In genomic region chr10:62338626-62339025, GRCm38 (mm10) we compare ENCODE assay signal across 8 mouse cellular contexts. TPM values are rescaled to one million over a fixed set of nuclear protein-coding genes. Genes with fewer than 3 reads are reported as not detected.
DNase-seq lines count a peak whose midpoint lies in the region; ATAC-seq and TF ChIP-seq lines count a peak whose summit lies in the region.

No protein-coding gene starts in this region.

- H3K27ac ChIP-seq in left cerebral cortex, adult 2 months = peak overlapping the region; percentile 92
- peak overlapping the region; percentile 58; the same call in 1 of the 2 replicates for H3K27ac ChIP-seq in forebrain, embryonic 10.5 days
- H3K27ac ChIP-seq in intestine, embryonic 16.5 days (ENCODE audit: low read length) = no peak overlapping the region
- peak overlapping the region; percentile 76 for H3K27ac ChIP-seq in macrophage

- H3K36me3 ChIP-seq in forebrain, embryonic 10.5 days (replicated peaks) = no peaks in the 10 kb centered on the region
- no peaks in the 10 kb centered on the region for H3K36me3 ChIP-seq in intestine, embryonic 16.5 days (ENCODE audit: control insufficient read depth, insufficient read depth, low read length)
- no peaks in the 10 kb centered on the region for H3K36me3 ChIP-seq in macrophage (ENCODE audit: inconsistent target)

- H3K4me2 ChIP-seq in intestine, embryonic 16.5 days (ENCODE audit: low read depth, low read length) = peak overlapping the region; percentile 79

- intact Hi-C loops in left cerebral cortex, adult 2 months (cut with DNase I) = no loop called here

- no peak for ATAC-seq in intestine, embryonic 16.5 days

- H3K4me3 ChIP-seq in left cerebral cortex, adult 2 months = peak overlapping the region; percentile 77
- H3K4me3 ChIP-seq in forebrain, embryonic 10.5 days = peak overlapping the region; percentile 82
- H3K4me3 ChIP-seq in intestine, embryonic 16.5 days (ENCODE audit: low read length) = peak overlapping the region; percentile 73
- peak overlapping the region; percentile 84 for H3K4me3 ChIP-seq in macrophage (ENCODE audit: inconsistent target)

- no peak for DNase-seq in left cerebral cortex, adult 2 months (ENCODE audit: extremely low spot score in 1 of 2, low spot score in 2 of 2)
- no peak for DNase-seq in left cerebral cortex, adult 18-20 months (ENCODE audit: low spot score in 2 of 2)
- DNase-seq in forebrain, embryonic 10.5 days (ENCODE audit: extremely low spot score, low spot score) = no peak
- no peak for DNase-seq in right cerebral cortex, postnatal 25 days
- DNase-seq in adipocyte (ENCODE audit: low spot score) = no peak
- no peak for DNase-seq in B cell, adult 2 months

- H3K9me3 ChIP-seq in forebrain, embryonic 10.5 days = no peaks in the 10 kb centered on the region
- H3K9me3 ChIP-seq in intestine, embryonic 16.5 days (ENCODE audit: control insufficient read depth, low read length) = no peaks in the 10 kb centered on the region

- peaks cover 74% of the 10 kb centered on the region for H3K79me2 ChIP-seq in macrophage (ENCODE audit: inconsistent target)

- peak overlapping the region; percentile 78 for H3K9ac ChIP-seq in intestine, embryonic 16.5 days (ENCODE audit: low read depth, low read length)

- peaks cover 67% of the 10 kb centered on the region for H3K4me1 ChIP-seq in forebrain, embryonic 10.5 days
- peaks cover 27% of the 10 kb centered on the region for H3K4me1 ChIP-seq in intestine, embryonic 16.5 days (ENCODE audit: control insufficient read depth, insufficient read depth, low read length)

- H3K27me3 ChIP-seq in forebrain, embryonic 10.5 days (ENCODE audit: poor library complexity, severe bottlenecking) = peaks cover 13% of the 10 kb centered on the region
- no peaks in the 10 kb centered on the region for H3K27me3 ChIP-seq in intestine, embryonic 16.5 days (replicated peaks; ENCODE audit: control insufficient read depth, insufficient read depth, low read length)

- WGBS in forebrain, embryonic 10.5 days = 26% methylated on average over 5 of the region's 5 CpGs
- WGBS in intestine, embryonic 16.5 days = 36% methylated on average over 5 of the region's 5 CpGs
- 37% methylated on average over 5 of the region's 5 CpGs for WGBS in macrophage (ENCODE audit: missing documents)

- TF ChIP-seq CTCF in left cerebral cortex, adult 2 months (IDR thresholded peaks at IDR 0.05) = no peak

RNA-seq across cellular contexts. Expression of gene Hk1, which starts 41.1 kb away (rescaled TPM):
- 100 to 1,000 TPM; 298 to 310 TPM for total RNA-seq in left cerebral cortex, adult 2 months (2021)
- total RNA-seq in left cerebral cortex, adult 18-20 months (2021) = 100 to 1,000 TPM; 311 to 318 TPM
- 29.4 and 30.0 TPM in 2 replicates for polyA plus RNA-seq in forebrain, embryonic 10.5 days (2016; fragmentation: Nextera tagmentation; extraction: Ambion mirVana)
- 25.5 and 27.6 TPM in 2 replicates for polyA plus RNA-seq in intestine, embryonic 16.5 days (2015; fragmentation: Nextera tagmentation; extraction: Ambion mirVana)
- 100 to 1,000 TPM in 5 of 26 experiments, 10 to 100 TPM in 21; 33.0 to 231 (median 68.5) TPM for total RNA-seq in macrophage (2018; cell fraction: chromatin; rRNA removed)
- total RNA-seq in macrophage (2018; cell fraction: cytosol; rRNA removed) = 100 to 1,000 TPM in 10 of 26 experiments, 10 to 100 TPM in 16; 40.9 to 149 (median 85.6) TPM
- total RNA-seq in macrophage (2018; cell fraction: nucleus; rRNA removed) = 100 to 1,000 TPM in 12 of 26 experiments, 10 to 100 TPM in 14; 28.4 to 169 (median 95.4) TPM
- polyA plus RNA-seq in macrophage (2018) = 41.4 to 62.1 TPM (median 46.7 TPM) in 3 replicates
